Mouse (Mus musculus) neural tube, embryonic 15.5 days (tissue): Measurements from ENCODE around the gene Guk1. TPM values are rescaled to one million over a fixed set of nuclear protein-coding genes. Genes with fewer than 3 reads are reported as not detected.

Experiments
- ATAC-seq: fragments of 200-750 bp; cut with Nextera tagmentation; 2 replicates; pipeline ENCODE4 v1.8.0; 2017; ENCODE audit warnings: mild to moderate bottlenecking, moderate TSS enrichment, moderate library complexity; ENCODE audit not compliant: low FRiP score
- H3K27ac ChIP-seq: fragments of 300-500 bp; sonication (generic); replicated peaks from 2 replicates; pipeline ENCODE4 v1.5.1; 2015; ENCODE audit warnings: mild to moderate bottlenecking, inconsistent platforms
- H3K27me3 ChIP-seq: fragments of 300-500 bp; sonication (generic); replicated peaks from 2 replicates; pipeline ENCODE4 v1.6.1; 2015; ENCODE audit warnings: inconsistent platforms
- H3K36me3 ChIP-seq: fragments of 300-500 bp; sonication (generic); 2 replicates; pipeline ENCODE4 v1.6.1; 2015; ENCODE audit warnings: inconsistent platforms
- H3K4me1 ChIP-seq: fragments of 300-500 bp; sonication (generic); 2 replicates; pipeline ENCODE4 v1.6.1; 2015; ENCODE audit warnings: inconsistent platforms
- H3K4me2 ChIP-seq: fragments of 300-500 bp; sonication (generic); 2 replicates; pipeline ENCODE4 v1.6.1; 2015; ENCODE audit warnings: inconsistent platforms, mild to moderate bottlenecking, moderate library complexity
- H3K4me3 ChIP-seq: fragments of 300-500 bp; sonication (generic); replicated peaks from 2 replicates; pipeline ENCODE4 v1.5.1; 2015; ENCODE audit warnings: mild to moderate bottlenecking, inconsistent platforms
- H3K9ac ChIP-seq: fragments of 300-500 bp; sonication (generic); replicated peaks from 2 replicates; pipeline ENCODE4 v1.6.1; 2015; ENCODE audit warnings: mild to moderate bottlenecking, inconsistent platforms
- H3K9me3 ChIP-seq: fragments of 300-500 bp; sonication (generic); replicated peaks from 2 replicates; pipeline ENCODE4 v1.6.1; 2016; ENCODE audit warnings: inconsistent platforms
- WGBS: fragments of 180-500 bp; shearing (Covaris S2); methylation state at CpG from one replicate; pipeline ENCODE4 v1.1.7; 2015; ENCODE audit warnings: mixed read lengths; 5-methylcytosine and 5-hydroxymethylcytosine counted together
- polyA plus RNA-seq: library from polyadenylated mRNA; unstranded; fragments of >200 nt; fragmentation: Nextera tagmentation; extraction: Ambion mirVana; gene quantifications from 2 replicates; pipeline ENCODE4 v1.2.1, GENCODE M21; 2015

Gene Guk1
- polyA plus RNA-seq, 1 experiment from 2014 or later = 262 TPM

DNA sequence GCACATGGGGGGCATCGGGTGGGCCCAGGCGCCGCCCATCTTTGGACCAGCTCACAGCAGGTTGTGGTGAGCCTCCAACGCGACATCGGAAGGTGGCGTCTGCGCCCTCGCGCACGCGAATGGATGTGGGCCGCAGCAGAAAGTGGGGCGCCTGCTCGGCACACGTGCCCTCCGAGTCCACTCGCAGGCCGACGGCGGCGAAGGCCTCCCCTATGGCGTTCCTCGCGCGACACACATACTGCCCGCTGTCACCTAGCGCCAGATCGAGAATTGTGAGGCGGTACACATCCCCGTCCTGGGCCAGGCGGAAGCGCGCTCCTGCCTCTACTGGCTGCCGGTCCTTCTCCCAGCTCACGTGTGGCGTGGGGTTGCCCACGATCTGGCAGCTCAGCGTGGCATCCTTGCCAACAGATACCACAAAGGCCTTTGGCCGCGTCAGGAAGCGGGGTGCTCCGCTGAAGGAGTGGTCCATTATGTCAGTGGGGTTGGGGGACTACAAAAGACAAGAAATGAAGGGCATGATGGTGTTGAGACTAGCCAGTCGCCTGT is 56.0 kb downstream of the Guk1 start, which contains the start of gene Obscn:
Gene Obscn, minus strand, starts transcription at position 499 of the 549 bp plus-strand sequence.
- Histone ChIP-seq H3K9ac (no peak within 1 kb of the TSS; the same call in 1 of the 2 replicates), H3K36me3 (no peaks in the 10 kb centered on the region), H3K4me2 (peak within 1 kb of the TSS; percentile 59), H3K27me3 (peaks cover 66% of the 10 kb centered on the region), H3K4me1 (peaks cover 13% of the 10 kb centered on the region), H3K27ac (no peak within 1 kb of the TSS), H3K9me3 (no peaks in the 10 kb centered on the region), H3K4me3 (peak within 1 kb of the TSS; percentile 34)
- no peak for ATAC-seq
- 18% methylated on average over 44 of the region's 44 CpGs for WGBS

DNA sequence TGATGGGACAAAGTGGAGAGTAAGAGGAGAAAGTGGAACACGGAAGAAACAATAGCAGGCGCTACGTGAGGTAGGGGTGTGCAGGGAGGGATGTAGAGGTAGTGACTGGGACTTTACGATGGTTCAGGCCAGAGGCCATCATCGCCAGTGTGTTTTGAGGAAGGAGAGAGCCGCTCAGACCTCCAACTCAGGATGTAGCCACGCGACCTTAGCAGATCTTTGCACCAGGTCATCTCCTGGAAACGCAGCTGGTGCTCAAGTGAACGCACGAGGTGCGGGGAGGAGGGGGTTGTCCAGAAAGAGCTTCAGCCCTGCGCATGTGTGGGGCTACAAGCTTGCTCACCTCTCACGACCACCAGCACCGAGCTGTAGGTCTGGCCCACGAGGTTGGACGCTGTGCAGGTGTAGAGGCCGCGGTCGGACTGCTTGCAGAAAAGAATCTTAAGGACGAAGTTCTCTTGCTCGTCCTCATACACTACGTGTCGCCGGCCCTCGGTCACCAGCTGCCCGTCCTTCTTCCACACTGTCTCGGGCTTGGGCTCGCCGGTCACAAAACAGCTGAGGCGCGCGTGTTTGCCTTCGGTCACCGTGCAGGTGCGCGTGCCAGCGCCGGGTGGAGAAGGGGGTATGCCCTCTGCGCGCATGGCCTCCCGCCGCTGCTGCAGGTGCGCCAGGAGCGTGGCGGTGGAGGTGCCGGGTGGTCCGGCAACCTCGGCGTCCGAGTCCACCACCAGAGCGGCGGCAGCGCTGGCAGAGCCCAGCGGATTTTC is 56.8 kb downstream of the Guk1 start:
- 8% methylated on average over 55 of the region's 55 CpGs for WGBS
- Histone ChIP-seq H3K4me2 (peak overlapping the region; percentile 59), H3K9me3 (no peaks in the 10 kb centered on the region), H3K27me3 (peaks cover 66% of the 10 kb centered on the region), H3K9ac (no peak overlapping the region; the same call in 1 of the 2 replicates), H3K4me1 (peaks cover 13% of the 10 kb centered on the region), H3K36me3 (no peaks in the 10 kb centered on the region), H3K27ac (no peak overlapping the region), H3K4me3 (peak overlapping the region; percentile 34)
- ATAC-seq = peak; percentile 46; the same call in 1 of the 2 replicates

DNA sequence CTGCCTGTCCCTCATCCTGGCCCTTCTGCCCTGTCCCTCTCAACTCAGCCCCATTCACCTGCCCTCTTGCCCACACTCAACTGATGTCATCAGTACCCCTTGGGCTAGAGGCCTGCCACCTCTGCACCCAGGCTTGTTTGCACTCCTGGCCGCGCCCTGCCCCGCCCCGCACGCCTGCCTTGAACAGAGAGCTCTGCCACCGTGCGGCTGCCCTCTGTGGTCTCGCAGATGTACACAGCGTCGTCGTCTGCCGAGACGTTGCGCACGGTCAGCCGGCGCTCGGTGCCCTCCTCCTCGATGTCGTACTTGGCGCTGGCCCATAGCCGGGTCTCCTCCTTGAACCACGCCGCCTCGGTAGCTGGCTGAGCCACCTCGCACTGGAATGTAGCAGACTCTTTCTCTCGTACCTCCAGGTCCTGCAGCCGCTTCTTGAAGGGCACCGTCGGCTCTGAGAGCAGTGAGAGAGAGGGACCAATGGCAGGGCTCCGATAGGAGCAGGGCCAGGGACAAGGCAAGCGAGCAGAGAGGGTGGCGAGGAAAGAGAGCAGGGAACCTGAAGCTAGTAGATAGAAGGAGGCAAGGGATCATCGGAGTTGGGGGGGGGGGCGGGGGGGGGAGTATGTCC is 57.5 kb downstream of the Guk1 start:
- 6% methylated on average over 34 of the region's 35 CpGs for WGBS
- Histone ChIP-seq H3K9ac (no peak overlapping the region), H3K9me3 (no peaks in the 10 kb centered on the region), H3K4me2 (peak overlapping the region; percentile 34), H3K27me3 (peaks cover 66% of the 10 kb centered on the region), H3K27ac (no peak overlapping the region), H3K4me1 (peaks cover 13% of the 10 kb centered on the region), H3K4me3 (0 out of 2 replicates have a peak overlapping the region, but pooled peaks have one; percentile 8), H3K36me3 (no peaks in the 10 kb centered on the region)
- peak; percentile 37; the same call in 1 of the 2 replicates for ATAC-seq

Other genes with a start within 250 kb of the Guk1 start
- 184 and 262 TPM in 2 replicates for gene Hist3h2ba, start 243.3 kb downstream of the Guk1 start, polyA plus RNA-seq
- 66.5 and 86.3 TPM in 2 replicates for gene Hist3h2a, start 237.5 kb downstream of the Guk1 start, polyA plus RNA-seq
- 1.1 TPM in 2 replicates for gene Trim17, start 237.5 kb downstream of the Guk1 start, polyA plus RNA-seq
- gene Trim11, start 214.1 kb downstream of the Guk1 start, polyA plus RNA-seq = 22.2 and 22.5 TPM in 2 replicates
- gene Obscn, start 55.8 kb downstream of the Guk1 start, polyA plus RNA-seq = 0.72 and 0.91 TPM in 2 replicates
- 7.5 and 8.3 TPM in 2 replicates for gene Iba57, start 28.5 kb downstream of the Guk1 start, polyA plus RNA-seq
- 0.29 and 0.42 TPM in 2 replicates for gene Gjc2, start 9.0 kb downstream of the Guk1 start, polyA plus RNA-seq
- gene Mrpl55, start 10.3 kb upstream of the Guk1 start, polyA plus RNA-seq = 99.3 and 103 TPM in 2 replicates
- gene 2310033P09Rik, start 16.1 kb upstream of the Guk1 start, polyA plus RNA-seq = 27.3 and 28.6 TPM in 2 replicates
- gene Arf1, start 36.1 kb upstream of the Guk1 start, polyA plus RNA-seq = 645 and 662 TPM in 2 replicates
- gene Wnt3a, start 98.5 kb upstream of the Guk1 start, polyA plus RNA-seq = 0.14 and 0.35 TPM in 2 replicates
- 2.6 and 3.0 TPM in 2 replicates for gene Wnt9a, start 114.7 kb upstream of the Guk1 start, polyA plus RNA-seq
- gene Prss38, start 183.4 kb upstream of the Guk1 start, polyA plus RNA-seq = not detected in 2 replicates